Mouse (Mus musculus) hindbrain, embryonic 11.5 days (tissue): Measurements from ENCODE around the gene Senp1. TPM values are rescaled to one million over a fixed set of nuclear protein-coding genes. Genes with fewer than 3 reads are reported as not detected.

Experiments used
- ATAC-seq: fragments of 200-750 bp; cut with Nextera tagmentation; 2 replicates; pipeline ENCODE4 v1.8.0; 2017; ENCODE audit warnings: mild to moderate bottlenecking, moderate TSS enrichment, moderate library complexity; ENCODE audit not compliant: low FRiP score
- DNase-seq: peaks from one replicate; pipeline ENCODE4 v3.0.0-alpha.2; 2015; ENCODE audit warnings: low spot score
- H3K27ac ChIP-seq: fragments of 300-500 bp; sonication (generic); 2 replicates; pipeline ENCODE4 v1.5.1; 2014; ENCODE audit warnings: mild to moderate bottlenecking, low read depth, low read length
- H3K27me3 ChIP-seq: fragments of 300-500 bp; sonication (generic); 2 replicates; pipeline ENCODE4 v1.6.1; 2014; ENCODE audit warnings: mild to moderate bottlenecking, low read length, moderate library complexity, mixed read lengths; ENCODE audit not compliant: control insufficient read depth, insufficient read depth
- H3K36me3 ChIP-seq: fragments of 300-500 bp; sonication (generic); 2 replicates; pipeline ENCODE4 v1.6.1; 2014; ENCODE audit warnings: mild to moderate bottlenecking, low read length, moderate library complexity, mixed read lengths; ENCODE audit not compliant: control insufficient read depth, insufficient read depth
- H3K4me1 ChIP-seq: fragments of 300-500 bp; sonication (generic); replicated peaks from 2 replicates; pipeline ENCODE4 v1.6.1; 2014; ENCODE audit warnings: low read length, mixed read lengths; ENCODE audit not compliant: control insufficient read depth, insufficient read depth
- H3K4me2 ChIP-seq: fragments of 300-500 bp; sonication (generic); replicated peaks from 2 replicates; pipeline ENCODE4 v1.6.1; 2014; ENCODE audit warnings: mild to moderate bottlenecking, low read depth, low read length
- H3K4me3 ChIP-seq: fragments of 300-500 bp; sonication (generic); 2 replicates; pipeline ENCODE4 v1.5.1; 2014; ENCODE audit warnings: low read depth, low read length
- H3K9ac ChIP-seq: fragments of 300-500 bp; sonication (generic); 2 replicates; pipeline ENCODE4 v1.6.1; 2014; ENCODE audit warnings: low read depth, low read length
- H3K9me3 ChIP-seq: fragments of 300-500 bp; sonication (generic); 2 replicates; pipeline ENCODE4 v1.6.1; 2016; ENCODE audit warnings: low read length; ENCODE audit not compliant: control insufficient read depth
- WGBS: fragments of 180-500 bp; shearing (Covaris S2); extraction: QIAGEN DNeasy Blood & Tissue Kit; methylation state at CpG from one replicate; pipeline ENCODE4 v1.1.7; 2014; 5-methylcytosine and 5-hydroxymethylcytosine counted together
- polyA plus RNA-seq: library from polyadenylated mRNA; unstranded; fragments of >200 nt; fragmentation: Nextera tagmentation; extraction: Ambion mirVana; gene quantifications from 2 replicates; pipeline ENCODE4 v1.2.1, GENCODE M21; 2014

Gene Senp1
- polyA plus RNA-seq, 1 experiment from 2014 or later: 40.6 TPM

GRCm38 (mm10) chr15:98029798-98030197 is 63.7 kb downstream of the Senp1 start:
- H3K9ac ChIP-seq: no peak overlapping the region
- H3K27ac ChIP-seq: no peak overlapping the region
- no peak for DNase-seq
- no peak overlapping the region for H3K4me3 ChIP-seq
- H3K4me1 ChIP-seq: no peaks in the 10 kb centered on the region
- no peak overlapping the region for H3K4me2 ChIP-seq
- H3K36me3 ChIP-seq: no peaks in the 10 kb centered on the region
- H3K9me3 ChIP-seq: no peaks in the 10 kb centered on the region
- ATAC-seq: no peak
- WGBS: 80% methylated on average over 6 of the region's 6 CpGs
- H3K27me3 ChIP-seq: no peaks in the 10 kb centered on the region

- 33% methylated on average over 12 of the region's 12 CpGs for WGBS
- no peak overlapping the region for H3K4me3 ChIP-seq
- no peaks in the 10 kb centered on the region for H3K9me3 ChIP-seq
- H3K36me3 ChIP-seq: no peaks in the 10 kb centered on the region
- H3K4me2 ChIP-seq: no peak overlapping the region
- no peaks in the 10 kb centered on the region for H3K27me3 ChIP-seq
- H3K9ac ChIP-seq: no peak overlapping the region
- no peaks in the 10 kb centered on the region for H3K4me1 ChIP-seq
- ATAC-seq (no peak), DNase-seq (no peak)
- H3K27ac ChIP-seq: no peak overlapping the region
These were observed 66.3 kb downstream of the Senp1 start for GRCm38 (mm10) chr15:98026967-98027904.

GRCm38 (mm10) chr15:98025611-98026010 is 67.9 kb downstream of the Senp1 start:
- WGBS: 46% methylated on average over 4 of the region's 4 CpGs
- Histone ChIP-seq H3K4me2 (no peak overlapping the region), H3K27ac (no peak overlapping the region), H3K4me1 (no peaks in the 10 kb centered on the region), H3K9ac (no peak overlapping the region), H3K9me3 (no peaks in the 10 kb centered on the region), H3K36me3 (no peaks in the 10 kb centered on the region), H3K27me3 (no peaks in the 10 kb centered on the region), H3K4me3 (no peak overlapping the region)
- ATAC-seq (no peak), DNase-seq (no peak)

- H3K4me3 ChIP-seq: no peak overlapping the region
- DNase-seq (no peak), ATAC-seq (no peak)
- no peaks in the 10 kb centered on the region for H3K36me3 ChIP-seq
- no peaks in the 10 kb centered on the region for H3K9me3 ChIP-seq
- no peaks in the 10 kb centered on the region for H3K4me1 ChIP-seq
- no peak overlapping the region for H3K4me2 ChIP-seq
- no peak overlapping the region for H3K9ac ChIP-seq
- 19% methylated on average over 3 of the region's 3 CpGs for WGBS
- no peaks in the 10 kb centered on the region for H3K27me3 ChIP-seq
- H3K27ac ChIP-seq: no peak overlapping the region
These were observed 70.4 kb downstream of the Senp1 start for GRCm38 (mm10) chr15:98023137-98023536.

GRCm38 (mm10) chr15:98021886-98022285 is 71.7 kb downstream of the Senp1 start:
- H3K4me3 ChIP-seq: no peak overlapping the region
- no peak overlapping the region for H3K9ac ChIP-seq
- ATAC-seq (no peak), DNase-seq (no peak)
- H3K9me3 ChIP-seq: no peaks in the 10 kb centered on the region
- no peak overlapping the region for H3K4me2 ChIP-seq
- no peaks in the 10 kb centered on the region for H3K36me3 ChIP-seq
- no peak overlapping the region for H3K27ac ChIP-seq
- 71% methylated on average over 2 of the region's 2 CpGs for WGBS
- H3K4me1 ChIP-seq: no peaks in the 10 kb centered on the region
- H3K27me3 ChIP-seq: no peaks in the 10 kb centered on the region

- H3K4me1 ChIP-seq: no peaks in the 10 kb centered on the region
- H3K9ac ChIP-seq: no peak overlapping the region
- WGBS: 65% methylated on average over 3 of the region's 3 CpGs
- H3K4me3 ChIP-seq: no peak overlapping the region
- no peak for ATAC-seq
- no peaks in the 10 kb centered on the region for H3K27me3 ChIP-seq
- no peak overlapping the region for H3K4me2 ChIP-seq
- no peak for DNase-seq
- H3K27ac ChIP-seq: no peak overlapping the region
- H3K36me3 ChIP-seq: no peaks in the 10 kb centered on the region
- H3K9me3 ChIP-seq: no peaks in the 10 kb centered on the region
These were observed 74.5 kb downstream of the Senp1 start for GRCm38 (mm10) chr15:98019047-98019446.

GRCm38 (mm10) chr15:98017925-98018324 is 75.6 kb downstream of the Senp1 start:
- ATAC-seq: no peak
- Histone ChIP-seq H3K9me3 (no peaks in the 10 kb centered on the region), H3K4me2 (no peak overlapping the region), H3K4me3 (no peak overlapping the region), H3K36me3 (no peaks in the 10 kb centered on the region), H3K27me3 (no peaks in the 10 kb centered on the region), H3K9ac (no peak overlapping the region), H3K4me1 (no peaks in the 10 kb centered on the region), H3K27ac (no peak overlapping the region)
- no peak for DNase-seq
- WGBS: 78% methylated on average over 4 of the region's 4 CpGs

- H3K9ac ChIP-seq: no peak overlapping the region
- H3K4me3 ChIP-seq: no peak overlapping the region
- H3K4me1 ChIP-seq: no peaks in the 10 kb centered on the region
- no peaks in the 10 kb centered on the region for H3K27me3 ChIP-seq
- ATAC-seq (no peak), DNase-seq (no peak)
- 65% methylated on average over 6 of the region's 6 CpGs for WGBS
- H3K27ac ChIP-seq: no peak overlapping the region
- H3K4me2 ChIP-seq: no peak overlapping the region
- no peaks in the 10 kb centered on the region for H3K36me3 ChIP-seq
- no peaks in the 10 kb centered on the region for H3K9me3 ChIP-seq
These were observed 80.7 kb downstream of the Senp1 start for GRCm38 (mm10) chr15:98012810-98013209.

GRCm38 (mm10) chr15:98005181-98005580 is 88.4 kb downstream of the Senp1 start:
- WGBS: 7% methylated on average over 11 of the region's 11 CpGs
- H3K4me1 ChIP-seq: peaks cover 10% of the 10 kb centered on the region

More at GRCm38 (mm10) chr15:98005181-98005580, 88.4 kb downstream of the Senp1 start:
- peak; percentile 35 for DNase-seq
- no peak overlapping the region for H3K27ac ChIP-seq
- H3K4me2 ChIP-seq: peak overlapping the region; percentile 53
- no peaks in the 10 kb centered on the region for H3K36me3 ChIP-seq
- peaks cover 2% of the 10 kb centered on the region; the same call in 1 of the 2 replicates for H3K27me3 ChIP-seq
- H3K9ac ChIP-seq: no peak overlapping the region; the same call in 1 of the 2 replicates
- H3K9me3 ChIP-seq: no peaks in the 10 kb centered on the region
- peak overlapping the region; percentile 42 for H3K4me3 ChIP-seq
- no peak for ATAC-seq
